Mouse (Mus musculus): ENCODE results near the gene Lsamp. TPM values are rescaled to one million over a fixed set of nuclear protein-coding genes. Genes with fewer than 3 reads are reported as not detected.

Gene Lsamp
- polyA plus RNA-seq, 1 experiment from 2014 or later: 0.68 TPM

DNA sequence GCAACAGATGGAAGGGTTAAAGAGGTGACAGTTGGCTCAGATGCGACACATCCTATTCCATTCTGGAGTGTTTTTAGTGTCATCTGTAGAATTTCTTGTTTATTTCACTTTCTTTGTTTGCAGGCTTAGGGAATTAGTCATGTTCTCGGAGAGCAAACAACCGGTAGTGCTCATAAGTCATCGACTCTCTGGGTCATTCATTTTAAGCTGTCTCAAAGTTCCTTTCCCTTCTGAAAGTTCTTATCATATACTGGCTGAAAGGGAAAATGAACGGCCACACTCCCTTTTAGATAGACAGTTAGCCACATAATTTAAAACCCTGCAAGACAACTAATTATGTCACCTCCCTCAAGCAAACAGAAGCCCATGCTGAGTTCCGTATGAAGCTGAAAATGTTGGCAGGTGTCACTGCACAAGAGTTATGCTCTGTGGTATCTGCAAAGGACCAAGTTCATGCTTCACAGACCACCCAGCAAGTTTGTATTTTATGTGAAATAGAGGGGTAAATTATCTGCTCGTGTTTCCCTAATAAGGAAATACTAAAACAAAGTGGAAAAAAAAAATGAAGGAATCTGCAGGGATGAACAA is 1079.2 kb downstream of the Lsamp start:
- WGBS: 45% methylated on average over 7 of the region's 7 CpGs
- no peaks in the 10 kb centered on the region for H3K36me3 ChIP-seq (ENCODE audit: control insufficient read depth, insufficient read depth)
- no peak for ATAC-seq (replicated peaks; ENCODE audit: extremely low read depth, insufficient read depth, low FRiP score)

DNA sequence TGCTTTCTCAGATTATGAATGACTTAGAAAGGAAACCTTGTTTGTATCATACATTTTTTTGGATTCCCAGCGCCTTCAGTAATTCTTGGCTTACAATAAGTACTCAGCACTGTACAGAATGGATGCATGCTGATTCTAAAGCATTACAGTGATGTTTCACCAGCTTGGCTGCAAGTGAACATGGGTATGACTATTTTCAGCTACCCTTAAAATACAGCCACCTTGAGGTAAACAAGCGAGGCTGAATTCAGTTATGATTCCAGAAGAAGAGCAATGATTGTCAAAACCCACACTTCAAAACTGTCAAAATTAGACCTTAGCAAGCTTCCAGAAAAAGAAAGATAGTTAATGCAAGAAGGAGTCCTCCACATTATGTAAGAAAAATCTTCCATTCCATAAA is 1089.3 kb downstream of the Lsamp start:
- Histone ChIP-seq H3K27ac (ENCODE audit: low read length) (no peak overlapping the region), H3K27me3 (ENCODE audit: control insufficient read depth, insufficient read depth, low read length) (no peaks in the 10 kb centered on the region), H3K9me3 (replicated peaks; ENCODE audit: control insufficient read depth, low read length) (no peaks in the 10 kb centered on the region), H3K4me3 (ENCODE audit: low read length) (no peak overlapping the region), H3K36me3 (ENCODE audit: control insufficient read depth, insufficient read depth) (no peaks in the 10 kb centered on the region), H3K4me2 (ENCODE audit: low read depth, low read length) (no peak overlapping the region), H3K9ac (ENCODE audit: low read length) (no peak overlapping the region), H3K4me1 (ENCODE audit: control insufficient read depth, insufficient read depth, low read length) (no peaks in the 10 kb centered on the region)
- no peak for ATAC-seq (replicated peaks; ENCODE audit: extremely low read depth, insufficient read depth, low FRiP score)
- 74% methylated on average over 2 of the region's 2 CpGs for WGBS

More for the DNA sequence above, 1079.2 kb downstream of the Lsamp start:
- Histone ChIP-seq H3K4me3 (ENCODE audit: low read length) (no peak overlapping the region), H3K9me3 (replicated peaks; ENCODE audit: control insufficient read depth, low read length) (no peaks in the 10 kb centered on the region), H3K4me1 (ENCODE audit: control insufficient read depth, insufficient read depth, low read length) (no peaks in the 10 kb centered on the region), H3K9ac (ENCODE audit: low read length) (no peak overlapping the region), H3K4me2 (ENCODE audit: low read depth, low read length) (no peak overlapping the region), H3K27ac (ENCODE audit: low read length) (no peak overlapping the region), H3K27me3 (ENCODE audit: control insufficient read depth, insufficient read depth, low read length) (no peaks in the 10 kb centered on the region)

DNA sequence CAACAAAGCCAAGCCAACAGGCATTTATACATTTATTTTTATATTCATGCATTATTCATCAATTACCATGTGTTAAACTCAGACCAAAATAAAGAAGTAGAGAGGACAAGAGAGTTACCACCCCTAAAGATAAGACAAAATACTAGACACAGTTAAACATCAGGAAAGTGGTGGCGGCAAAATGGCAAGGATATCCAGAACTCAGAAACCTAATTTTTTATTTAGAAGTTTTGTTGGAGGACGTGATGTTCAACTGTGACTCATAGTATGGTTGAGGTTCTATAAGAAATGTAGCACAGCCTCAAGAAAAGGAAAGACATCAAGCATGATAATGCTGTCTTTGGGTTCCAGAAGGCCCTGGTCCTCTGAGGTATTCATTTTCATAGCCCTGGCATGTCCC is 1104.5 kb downstream of the Lsamp start:
- H3K9ac ChIP-seq (ENCODE audit: low read length): no peak overlapping the region
- no peaks in the 10 kb centered on the region for H3K36me3 ChIP-seq (ENCODE audit: control insufficient read depth, insufficient read depth)
- H3K4me2 ChIP-seq (ENCODE audit: low read depth, low read length): no peak overlapping the region
- ATAC-seq (replicated peaks; ENCODE audit: extremely low read depth, insufficient read depth, low FRiP score): no peak
- no peak overlapping the region for H3K4me3 ChIP-seq (ENCODE audit: low read length)
- H3K27me3 ChIP-seq (ENCODE audit: control insufficient read depth, insufficient read depth, low read length): no peaks in the 10 kb centered on the region
- H3K27ac ChIP-seq (ENCODE audit: low read length): no peak overlapping the region
- no peaks in the 10 kb centered on the region for H3K4me1 ChIP-seq (ENCODE audit: control insufficient read depth, insufficient read depth, low read length)
- WGBS: 75% methylated on average over 2 of the region's 2 CpGs
- no peaks in the 10 kb centered on the region for H3K9me3 ChIP-seq (replicated peaks; ENCODE audit: control insufficient read depth, low read length)

DNA sequence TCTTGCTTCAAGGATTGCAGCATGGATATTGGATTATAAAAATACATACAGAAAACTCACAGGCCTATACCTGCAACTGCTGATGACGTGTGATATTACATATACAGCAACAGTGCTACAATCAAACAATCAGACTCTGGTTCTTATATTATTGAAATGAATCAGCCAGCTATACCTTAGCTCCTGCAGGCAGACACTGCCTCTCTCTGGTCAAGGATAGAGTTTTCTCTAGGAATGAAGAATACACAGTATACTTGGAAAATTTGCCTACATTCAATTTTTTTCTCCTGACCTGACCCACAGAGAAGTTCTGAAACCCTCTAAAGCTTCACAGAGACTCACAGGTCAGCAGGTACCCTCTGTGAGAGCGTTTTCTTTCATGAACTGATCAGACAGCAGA is 1105.9 kb downstream of the Lsamp start:
- Histone ChIP-seq H3K27ac (ENCODE audit: low read length) (no peak overlapping the region), H3K4me2 (ENCODE audit: low read depth, low read length) (no peak overlapping the region), H3K27me3 (ENCODE audit: control insufficient read depth, insufficient read depth, low read length) (no peaks in the 10 kb centered on the region), H3K9ac (ENCODE audit: low read length) (no peak overlapping the region), H3K4me1 (ENCODE audit: control insufficient read depth, insufficient read depth, low read length) (no peaks in the 10 kb centered on the region), H3K9me3 (replicated peaks; ENCODE audit: control insufficient read depth, low read length) (no peaks in the 10 kb centered on the region), H3K36me3 (ENCODE audit: control insufficient read depth, insufficient read depth) (no peaks in the 10 kb centered on the region), H3K4me3 (ENCODE audit: low read length) (no peak overlapping the region)
- ATAC-seq (replicated peaks; ENCODE audit: extremely low read depth, insufficient read depth, low FRiP score): no peak
- WGBS: 54% methylated on average over 2 of the region's 2 CpGs

DNA sequence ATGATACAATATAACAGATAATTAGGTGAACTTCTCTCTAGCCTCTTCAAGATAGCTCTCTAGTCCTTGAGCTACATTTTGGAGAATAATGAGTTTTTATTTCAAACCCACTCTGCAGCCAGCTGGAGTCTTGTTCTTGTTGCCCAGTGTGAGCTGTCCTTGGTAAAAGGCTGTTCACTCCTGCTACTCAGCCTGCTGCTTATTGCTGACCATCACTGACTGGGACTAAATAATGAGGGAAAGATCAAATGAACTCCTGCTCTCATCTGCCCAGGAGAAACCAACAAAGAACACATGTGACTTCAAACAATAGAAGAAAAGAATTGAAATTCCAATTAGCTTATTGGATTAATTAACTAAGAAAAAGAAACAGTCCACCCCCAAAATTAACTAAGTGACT is 1107.1 kb downstream of the Lsamp start:
- H3K9me3 ChIP-seq (replicated peaks; ENCODE audit: control insufficient read depth, low read length): no peaks in the 10 kb centered on the region
- no peak overlapping the region for H3K27ac ChIP-seq (ENCODE audit: low read length)
- H3K4me1 ChIP-seq (ENCODE audit: control insufficient read depth, insufficient read depth, low read length): no peaks in the 10 kb centered on the region
- no peaks in the 10 kb centered on the region for H3K27me3 ChIP-seq (ENCODE audit: control insufficient read depth, insufficient read depth, low read length)
- H3K4me2 ChIP-seq (ENCODE audit: low read depth, low read length): no peak overlapping the region
- no peaks in the 10 kb centered on the region for H3K36me3 ChIP-seq (ENCODE audit: control insufficient read depth, insufficient read depth)
- H3K9ac ChIP-seq (ENCODE audit: low read length): no peak overlapping the region
- H3K4me3 ChIP-seq (ENCODE audit: low read length): no peak overlapping the region
- no peak for ATAC-seq (replicated peaks; ENCODE audit: extremely low read depth, insufficient read depth, low FRiP score)

DNA sequence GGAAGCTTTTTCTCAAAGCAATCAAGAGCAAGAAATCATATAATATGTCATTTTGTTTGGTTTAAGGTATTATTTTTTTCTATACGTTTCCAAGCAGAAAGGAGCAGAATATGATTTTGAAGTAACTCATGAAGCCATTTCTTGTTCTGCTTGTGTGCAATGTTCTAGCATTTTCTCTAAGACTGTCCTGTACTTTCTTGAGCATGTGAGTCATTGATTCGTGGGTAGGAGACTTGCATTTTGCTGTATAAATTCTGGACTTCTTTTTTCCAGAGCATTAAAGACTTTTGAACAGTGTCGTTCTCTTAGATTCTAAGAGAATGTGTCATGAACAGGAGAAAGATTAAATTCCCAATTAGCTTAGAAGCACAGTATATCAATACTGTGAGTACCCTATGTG is 1118.6 kb downstream of the Lsamp start:
- Histone ChIP-seq H3K4me3 (ENCODE audit: low read length) (no peak overlapping the region), H3K9ac (ENCODE audit: low read length) (no peak overlapping the region), H3K4me2 (ENCODE audit: low read depth, low read length) (no peak overlapping the region), H3K4me1 (ENCODE audit: control insufficient read depth, insufficient read depth, low read length) (no peaks in the 10 kb centered on the region), H3K36me3 (ENCODE audit: control insufficient read depth, insufficient read depth) (no peaks in the 10 kb centered on the region), H3K27me3 (ENCODE audit: control insufficient read depth, insufficient read depth, low read length) (no peaks in the 10 kb centered on the region), H3K9me3 (replicated peaks; ENCODE audit: control insufficient read depth, low read length) (no peaks in the 10 kb centered on the region), H3K27ac (ENCODE audit: low read length) (no peak overlapping the region)
- 67% methylated on average over 3 of the region's 3 CpGs for WGBS
- no peak for ATAC-seq (replicated peaks; ENCODE audit: extremely low read depth, insufficient read depth, low FRiP score)

DNA sequence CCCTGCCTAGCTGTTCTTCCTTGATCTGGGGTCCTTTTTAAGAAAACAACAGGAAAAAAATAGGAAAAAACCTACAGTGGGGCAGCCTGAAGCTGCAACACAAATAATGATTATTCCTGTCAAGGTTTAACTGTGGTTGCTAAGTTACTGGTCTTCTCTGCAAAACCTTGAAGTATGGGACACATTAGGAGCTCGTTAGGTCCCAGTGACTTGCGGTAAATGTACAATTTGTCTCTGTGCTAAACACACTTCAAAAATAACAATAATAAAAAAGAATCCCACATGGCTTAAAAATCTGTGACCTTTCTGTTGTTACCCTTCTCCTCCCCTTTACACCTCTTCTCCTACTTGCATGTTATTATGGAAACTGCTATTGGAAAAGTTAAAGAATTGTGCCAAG is 1140.2 kb downstream of the Lsamp start:
- no peaks in the 10 kb centered on the region for H3K9me3 ChIP-seq (replicated peaks; ENCODE audit: control insufficient read depth, low read length)
- no peaks in the 10 kb centered on the region for H3K4me1 ChIP-seq (ENCODE audit: control insufficient read depth, insufficient read depth, low read length)
- ATAC-seq (replicated peaks; ENCODE audit: extremely low read depth, insufficient read depth, low FRiP score): no peak
- WGBS: 81% methylated on average over 2 of the region's 2 CpGs
- no peak overlapping the region for H3K4me2 ChIP-seq (ENCODE audit: low read depth, low read length)
- no peaks in the 10 kb centered on the region for H3K27me3 ChIP-seq (ENCODE audit: control insufficient read depth, insufficient read depth, low read length)
- no peak overlapping the region for H3K4me3 ChIP-seq (ENCODE audit: low read length)
- no peaks in the 10 kb centered on the region for H3K36me3 ChIP-seq (ENCODE audit: control insufficient read depth, insufficient read depth)
- H3K9ac ChIP-seq (ENCODE audit: low read length): no peak overlapping the region
- no peak overlapping the region for H3K27ac ChIP-seq (ENCODE audit: low read length)

DNA sequence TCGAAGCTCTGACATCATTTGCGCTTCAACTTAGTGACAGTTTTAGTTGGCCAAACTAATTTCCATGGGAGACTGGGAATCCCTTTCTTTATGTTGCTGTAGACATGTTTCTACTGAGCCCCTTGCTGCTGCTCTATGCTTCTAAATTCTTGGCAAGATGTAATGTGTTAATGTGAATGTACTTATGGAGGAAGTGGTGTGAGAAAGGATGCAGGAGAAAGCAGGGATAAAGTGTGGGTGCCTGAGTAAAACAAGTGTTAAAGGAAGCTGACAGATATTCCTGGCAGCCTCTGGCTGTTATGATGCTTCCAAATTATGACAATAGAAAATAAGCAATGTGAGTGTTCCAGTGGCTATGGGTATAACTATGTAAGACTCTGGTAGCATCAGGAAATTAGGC is 1140.9 kb downstream of the Lsamp start:
- Histone ChIP-seq H3K9ac (ENCODE audit: low read length) (no peak overlapping the region), H3K4me2 (ENCODE audit: low read depth, low read length) (no peak overlapping the region), H3K27ac (ENCODE audit: low read length) (no peak overlapping the region), H3K9me3 (replicated peaks; ENCODE audit: control insufficient read depth, low read length) (no peaks in the 10 kb centered on the region), H3K4me1 (ENCODE audit: control insufficient read depth, insufficient read depth, low read length) (no peaks in the 10 kb centered on the region), H3K36me3 (ENCODE audit: control insufficient read depth, insufficient read depth) (no peaks in the 10 kb centered on the region), H3K4me3 (ENCODE audit: low read length) (no peak overlapping the region), H3K27me3 (ENCODE audit: control insufficient read depth, insufficient read depth, low read length) (no peaks in the 10 kb centered on the region)
- no peak for ATAC-seq (replicated peaks; ENCODE audit: extremely low read depth, insufficient read depth, low FRiP score)
- WGBS: 89% methylated on average over 2 of the region's 2 CpGs

DNA sequence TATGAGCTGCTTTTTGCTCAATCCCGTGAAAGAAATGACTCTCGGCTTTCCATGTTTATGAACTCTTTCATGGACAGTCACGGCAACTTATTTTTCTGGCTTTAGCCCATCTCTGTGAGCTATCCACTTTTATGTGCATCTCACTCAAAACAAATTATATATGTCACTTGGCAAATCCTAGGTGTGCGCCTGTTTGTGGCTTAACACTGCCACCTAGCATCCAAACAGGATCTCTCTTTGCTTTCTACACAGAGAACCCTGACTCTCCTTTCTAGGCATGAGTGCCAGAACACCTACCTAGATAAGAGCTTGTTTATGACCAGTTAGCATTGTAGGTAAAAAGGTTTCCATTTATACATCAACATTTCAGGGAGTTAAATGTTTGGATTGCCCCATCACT is 1146.9 kb downstream of the Lsamp start:
- ATAC-seq (replicated peaks; ENCODE audit: extremely low read depth, insufficient read depth, low FRiP score): no peak
- Histone ChIP-seq H3K27ac (ENCODE audit: low read length) (no peak overlapping the region), H3K9me3 (replicated peaks; ENCODE audit: control insufficient read depth, low read length) (no peaks in the 10 kb centered on the region), H3K4me3 (ENCODE audit: low read length) (no peak overlapping the region), H3K36me3 (ENCODE audit: control insufficient read depth, insufficient read depth) (no peaks in the 10 kb centered on the region), H3K4me2 (ENCODE audit: low read depth, low read length) (no peak overlapping the region), H3K9ac (ENCODE audit: low read length) (no peak overlapping the region), H3K27me3 (ENCODE audit: control insufficient read depth, insufficient read depth, low read length) (no peaks in the 10 kb centered on the region), H3K4me1 (ENCODE audit: control insufficient read depth, insufficient read depth, low read length) (no peaks in the 10 kb centered on the region)
- WGBS: 67% methylated on average over 4 of the region's 4 CpGs

DNA sequence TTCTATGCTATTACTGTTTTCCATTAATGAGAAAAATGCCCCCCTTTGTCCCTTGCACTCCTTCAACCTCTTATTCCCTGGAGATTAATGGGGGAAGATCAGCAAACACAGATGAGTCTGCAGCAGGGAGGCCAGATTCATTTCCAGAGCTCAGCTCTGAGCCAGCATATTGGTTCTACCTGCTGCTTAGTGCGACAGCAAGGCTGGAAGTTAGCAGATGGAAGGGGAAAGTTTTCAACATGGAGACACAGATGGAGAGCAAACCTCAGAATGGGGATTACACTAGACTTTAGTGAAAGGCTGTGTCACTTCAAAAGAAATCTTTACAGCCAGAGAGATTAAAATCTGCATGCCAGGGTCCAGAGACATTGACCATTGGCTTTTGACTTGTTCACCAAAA is 1188.7 kb downstream of the Lsamp start:
- no peaks in the 10 kb centered on the region for H3K27me3 ChIP-seq (ENCODE audit: control insufficient read depth, insufficient read depth, low read length)
- WGBS: 75% methylated on average over 1 of the region's 1 CpGs

More for the DNA sequence above, 1188.7 kb downstream of the Lsamp start:
- ATAC-seq (replicated peaks; ENCODE audit: extremely low read depth, insufficient read depth, low FRiP score): no peak
- Histone ChIP-seq H3K9me3 (replicated peaks; ENCODE audit: control insufficient read depth, low read length) (no peaks in the 10 kb centered on the region), H3K4me3 (ENCODE audit: low read length) (no peak overlapping the region), H3K36me3 (ENCODE audit: control insufficient read depth, insufficient read depth) (no peaks in the 10 kb centered on the region), H3K27ac (ENCODE audit: low read length) (no peak overlapping the region), H3K9ac (ENCODE audit: low read length) (no peak overlapping the region), H3K4me2 (ENCODE audit: low read depth, low read length) (no peak overlapping the region), H3K4me1 (ENCODE audit: control insufficient read depth, insufficient read depth, low read length) (no peaks in the 10 kb centered on the region)
